Mouse (Mus musculus) hindbrain, embryonic 11.5 days (tissue): ENCODE measurements at regions not wholly inside any gene's neighbourhood (a gene's known extent, or its start where the extent isn't known, plus 50 kb on each side); places are given as distances from the start of the nearest gene placed in this dataset.

Experiments
- ATAC-seq: fragments of 200-750 bp; cut with Nextera tagmentation; 2 replicates; pipeline ENCODE4 v1.8.0; 2017; ENCODE audit warnings: mild to moderate bottlenecking, moderate TSS enrichment, moderate library complexity; ENCODE audit not compliant: low FRiP score
- DNase-seq: peaks from one replicate; pipeline ENCODE4 v3.0.0-alpha.2; 2015; ENCODE audit warnings: low spot score
- H3K27ac ChIP-seq: fragments of 300-500 bp; sonication (generic); 2 replicates; pipeline ENCODE4 v1.5.1; 2014; ENCODE audit warnings: mild to moderate bottlenecking, low read depth, low read length
- H3K27me3 ChIP-seq: fragments of 300-500 bp; sonication (generic); 2 replicates; pipeline ENCODE4 v1.6.1; 2014; ENCODE audit warnings: mild to moderate bottlenecking, low read length, moderate library complexity, mixed read lengths; ENCODE audit not compliant: control insufficient read depth, insufficient read depth
- H3K36me3 ChIP-seq: fragments of 300-500 bp; sonication (generic); 2 replicates; pipeline ENCODE4 v1.6.1; 2014; ENCODE audit warnings: mild to moderate bottlenecking, low read length, moderate library complexity, mixed read lengths; ENCODE audit not compliant: control insufficient read depth, insufficient read depth
- H3K4me1 ChIP-seq: fragments of 300-500 bp; sonication (generic); replicated peaks from 2 replicates; pipeline ENCODE4 v1.6.1; 2014; ENCODE audit warnings: low read length, mixed read lengths; ENCODE audit not compliant: control insufficient read depth, insufficient read depth
- H3K4me2 ChIP-seq: fragments of 300-500 bp; sonication (generic); replicated peaks from 2 replicates; pipeline ENCODE4 v1.6.1; 2014; ENCODE audit warnings: mild to moderate bottlenecking, low read depth, low read length
- H3K4me3 ChIP-seq: fragments of 300-500 bp; sonication (generic); 2 replicates; pipeline ENCODE4 v1.5.1; 2014; ENCODE audit warnings: low read depth, low read length
- H3K9ac ChIP-seq: fragments of 300-500 bp; sonication (generic); 2 replicates; pipeline ENCODE4 v1.6.1; 2014; ENCODE audit warnings: low read depth, low read length
- H3K9me3 ChIP-seq: fragments of 300-500 bp; sonication (generic); 2 replicates; pipeline ENCODE4 v1.6.1; 2016; ENCODE audit warnings: low read length; ENCODE audit not compliant: control insufficient read depth
- WGBS: fragments of 180-500 bp; shearing (Covaris S2); extraction: QIAGEN DNeasy Blood & Tissue Kit; methylation state at CpG from one replicate; pipeline ENCODE4 v1.1.7; 2014; 5-methylcytosine and 5-hydroxymethylcytosine counted together

DNA sequence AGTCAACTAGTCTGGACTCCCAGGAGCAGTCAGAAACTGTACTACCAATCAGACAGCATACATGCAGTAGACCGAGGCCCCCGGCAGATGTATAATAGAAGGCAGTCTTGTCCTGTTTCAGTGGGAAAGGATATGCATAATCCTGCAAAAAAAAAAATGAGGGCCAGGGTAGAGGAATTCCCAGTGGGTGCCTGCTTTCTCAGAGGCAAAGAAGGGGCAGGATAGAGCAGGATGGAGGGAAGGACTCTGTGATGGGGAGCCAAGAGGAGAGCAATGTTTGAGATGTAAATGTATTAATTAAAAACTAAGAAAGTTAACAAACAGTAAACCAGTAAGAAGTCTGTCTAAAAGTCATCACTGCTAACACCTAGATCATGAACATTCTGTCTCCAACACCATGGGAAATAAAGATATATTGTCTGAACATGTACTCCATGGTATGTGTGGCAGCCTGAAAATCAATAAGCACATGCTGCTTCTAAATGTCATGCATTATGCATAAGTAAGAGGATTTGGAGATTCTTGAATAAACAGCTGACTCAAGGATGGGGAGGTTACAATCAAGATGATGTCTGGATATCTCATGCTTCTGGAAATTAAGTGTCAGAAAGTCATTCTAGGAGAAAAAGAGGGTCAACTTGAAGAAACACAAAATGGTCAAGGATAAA lies 1485.3 kb downstream of the Naaladl2 start:
- no peak overlapping the region for H3K4me2 ChIP-seq
- H3K9me3 ChIP-seq = no peaks in the 10 kb centered on the region
- no peaks in the 10 kb centered on the region for H3K4me1 ChIP-seq
- no peaks in the 10 kb centered on the region for H3K36me3 ChIP-seq
- H3K9ac ChIP-seq = no peak overlapping the region
- no peak overlapping the region for H3K4me3 ChIP-seq
- no peak overlapping the region for H3K27ac ChIP-seq
- WGBS = 98% methylated on average over 2 of the region's 2 CpGs
- no peaks in the 10 kb centered on the region for H3K27me3 ChIP-seq
- no peak for ATAC-seq
- no peak for DNase-seq

DNA sequence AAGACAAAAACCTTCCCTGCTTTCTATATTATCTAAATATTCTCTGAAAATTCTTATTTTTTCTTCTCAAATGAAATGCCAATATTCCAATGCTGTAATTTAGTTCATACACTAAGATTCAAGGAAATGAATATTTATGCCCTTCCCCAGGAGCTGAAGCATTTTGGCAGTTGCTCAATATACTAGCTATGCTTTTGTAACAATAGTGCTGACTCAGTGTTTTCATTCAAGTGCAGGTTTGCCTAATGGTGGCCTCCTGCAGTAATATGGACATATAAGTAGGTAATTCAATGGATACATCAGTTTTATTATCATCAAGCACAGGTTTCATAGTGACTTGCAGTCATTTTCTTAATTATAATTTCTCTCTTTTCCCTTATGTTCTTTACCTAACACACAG lies 1437.3 kb downstream of the Naaladl2 start:
- no peak for DNase-seq
- H3K4me1 ChIP-seq = no peaks in the 10 kb centered on the region
- no peaks in the 10 kb centered on the region for H3K9me3 ChIP-seq
- no peak for ATAC-seq
- H3K36me3 ChIP-seq = no peaks in the 10 kb centered on the region
- no peak overlapping the region for H3K4me3 ChIP-seq
- H3K4me2 ChIP-seq = no peak overlapping the region
- no peaks in the 10 kb centered on the region for H3K27me3 ChIP-seq
- no peak overlapping the region for H3K9ac ChIP-seq
- no peak overlapping the region for H3K27ac ChIP-seq
